Comparison of ENCODE assay signal across 13 mouse cellular contexts in genomic region chr14:13368309-13368708, GRCm38 (mm10).
"Had no signal": no experiment of that assay in that cellular context is flagged by ENCODE, and none has a peak within 500 bp of the region (broad histone marks: within the 10 kb centered on the region; RNA-seq: fewer than 3 reads in every experiment).

No protein-coding gene starts in this region.

- H3K4me2 ChIP-seq: liver, embryonic 12.5 days; midbrain, embryonic 12.5 days; neural tube, embryonic 15.5 days had no signal

- H3K36me3 ChIP-seq: limb, embryonic 10.5 days; liver, embryonic 12.5 days; midbrain, embryonic 12.5 days; neural tube, embryonic 15.5 days had no signal

- DNase-seq: kidney, adult 18-20 months; kidney, postnatal 25 days; layer of hippocampus, adult 9-11 months; thymus, adult 18-20 months; thymus, postnatal 14 days had no signal

- H3K4me3 ChIP-seq: limb, embryonic 10.5 days; liver, embryonic 12.5 days; megakaryocyte, embryonic 14.5 days; midbrain, embryonic 12.5 days; myocyte; neural tube, embryonic 15.5 days had no signal

- H3K9ac ChIP-seq: liver, embryonic 12.5 days; midbrain, embryonic 12.5 days; neural tube, embryonic 15.5 days had no signal

- H3K4me1 ChIP-seq: limb, embryonic 10.5 days; liver, embryonic 12.5 days; megakaryocyte, embryonic 14.5 days; midbrain, embryonic 12.5 days; neural tube, embryonic 15.5 days had no signal

- H3K27me3 ChIP-seq: liver, embryonic 12.5 days; megakaryocyte, embryonic 14.5 days; midbrain, embryonic 12.5 days; neural tube, embryonic 15.5 days had no signal

- H3K27ac ChIP-seq: limb, embryonic 10.5 days; liver, embryonic 12.5 days; macrophage; midbrain, embryonic 12.5 days; neural tube, embryonic 15.5 days had no signal

- ATAC-seq: inflammation-experienced regulatory T-cells, adult 6 months; liver, embryonic 12.5 days had no signal

- H3K9me3 ChIP-seq: limb, embryonic 10.5 days; liver, embryonic 12.5 days; megakaryocyte, embryonic 14.5 days; midbrain, embryonic 12.5 days; neural tube, embryonic 15.5 days had no signal
